ENCODE assay signal across 9 mouse cellular contexts in the genomic region with DNA sequence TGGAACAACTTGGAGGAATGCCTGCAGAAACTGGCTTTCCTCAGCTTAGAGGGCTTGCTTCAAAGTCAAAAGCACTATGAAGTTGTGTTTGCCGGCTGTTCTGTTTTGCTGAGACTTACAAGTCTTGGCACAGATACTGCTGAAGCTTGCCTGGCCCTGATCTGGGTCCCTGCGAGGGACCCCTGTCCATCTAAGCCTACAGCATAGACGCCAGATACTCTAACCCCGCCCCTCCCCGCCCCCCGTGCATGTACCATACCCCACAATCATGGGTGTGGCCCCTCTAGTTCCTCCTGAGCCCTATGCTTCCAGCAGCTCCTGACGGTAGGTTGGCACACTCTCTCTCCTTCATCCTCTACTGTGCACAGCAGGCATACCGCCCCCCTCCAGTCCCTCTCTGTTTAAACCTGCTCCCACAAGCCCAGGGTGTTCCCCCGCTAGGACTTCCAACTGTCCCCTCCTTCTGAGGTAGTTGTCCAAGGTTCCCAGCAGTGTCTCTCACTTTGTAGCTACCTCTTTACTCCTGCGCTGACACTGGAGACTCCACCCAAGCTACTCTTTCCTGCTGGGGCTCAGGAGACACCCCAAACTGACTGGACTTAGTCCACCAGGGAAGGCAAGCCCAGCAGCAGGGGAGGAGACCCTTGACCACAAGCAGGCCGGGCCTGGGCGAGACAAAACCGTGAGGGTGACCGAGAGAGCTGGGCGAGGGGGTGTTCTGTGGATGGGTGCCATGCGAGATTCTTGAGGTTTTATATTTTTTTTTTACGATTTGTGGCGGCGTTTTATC. TPM values are rescaled to one million over a fixed set of nuclear protein-coding genes. Genes with fewer than 3 reads are reported as not detected.
A peak's percentile ranks its signal among the peaks of the same experiment; 100 is the strongest.
DNase-seq lines count a peak whose midpoint lies in the region; ATAC-seq and TF ChIP-seq lines count a peak whose summit lies in the region.
"Had no signal": no experiment of that assay in that cellular context is flagged by ENCODE, and none has a peak within 500 bp of the region (broad histone marks: within the 10 kb centered on the region; RNA-seq: fewer than 3 reads in every experiment).

No protein-coding gene starts in this region.

- H3K9me3 ChIP-seq in embryonic facial prominence, embryonic 13.5 days = no peaks in the 10 kb centered on the region
- H3K9me3 ChIP-seq in intestine, embryonic 16.5 days (ENCODE audit: control insufficient read depth, low read length) = no peaks in the 10 kb centered on the region
- no peaks in the 10 kb centered on the region for H3K9me3 ChIP-seq in neural tube, embryonic 14.5 days (ENCODE audit: control insufficient read depth, low read length)

- DNase-seq in lung, adult 2 months = peak; percentile 25
- DNase-seq in lung, postnatal 25 days (ENCODE audit: low spot score) = no peak
- no peak for DNase-seq in left cerebral cortex, postnatal 25 days (ENCODE audit: low spot score in 2 of 2)
- DNase-seq in MN1 (ENCODE audit: low spot score) = no peak
- no peak for DNase-seq in gastrocnemius, postnatal 4 days (ENCODE audit: low spot score in 2 of 2)

- no peak for TF ChIP-seq CTCF in lung, adult 2 months (IDR thresholded peaks at IDR 0.05; ENCODE audit: insufficient read depth, low read length)

- H3K36me3 ChIP-seq in embryonic facial prominence, embryonic 13.5 days = no peaks in the 10 kb centered on the region
- H3K36me3 ChIP-seq in intestine, embryonic 16.5 days (ENCODE audit: control insufficient read depth, insufficient read depth, low read length) = no peaks in the 10 kb centered on the region
- H3K36me3 ChIP-seq in neural tube, embryonic 14.5 days (ENCODE audit: control insufficient read depth, insufficient read depth, low read length) = no peaks in the 10 kb centered on the region

- H3K4me1 ChIP-seq in lung, adult 2 months (ENCODE audit: control insufficient read depth, insufficient read depth, low read length) = peaks cover 3% of the 10 kb centered on the region; the same call in 1 of the 2 replicates
- peaks cover 22% of the 10 kb centered on the region for H3K4me1 ChIP-seq in embryonic facial prominence, embryonic 13.5 days
- H3K4me1 ChIP-seq in intestine, embryonic 16.5 days (ENCODE audit: control insufficient read depth, insufficient read depth, low read length) = peaks cover 16% of the 10 kb centered on the region
- H3K4me1 ChIP-seq in neural tube, embryonic 14.5 days (ENCODE audit: control insufficient read depth, insufficient read depth, low read length) = peaks cover 33% of the 10 kb centered on the region

- intact Hi-C loops in left cerebral cortex, postnatal 25 days (cut with DNase I) = loop anchor here (1.0 to 5.0 kb wide), 4 partner anchors 99 to 278 kb away; no protein-coding TSS in a partner anchor

- TF ChIP-seq POLR2A in lung, adult 2 months (IDR thresholded peaks at IDR 0.05; ENCODE audit: borderline replicate concordance, extremely low read depth, low read depth, low read length) = no peak

- peak overlapping the region; percentile 82; the same call in 1 of the 2 replicates for H3K9ac ChIP-seq in embryonic facial prominence, embryonic 13.5 days
- H3K9ac ChIP-seq in intestine, embryonic 16.5 days (ENCODE audit: low read depth, low read length) = peak overlapping the region; percentile 48; the same call in 1 of the 2 replicates
- H3K9ac ChIP-seq in neural tube, embryonic 14.5 days (replicated peaks; ENCODE audit: low read depth, low read length) = 0 out of 2 replicates have a peak overlapping the region, but pooled peaks have one; percentile 21

- 13% methylated on average over 19 of the region's 19 CpGs for WGBS in lung, adult 2 months
- 15% methylated on average over 19 of the region's 19 CpGs for WGBS in embryonic facial prominence, embryonic 13.5 days
- WGBS in intestine, embryonic 16.5 days = 16% methylated on average over 19 of the region's 19 CpGs
- WGBS in neural tube, embryonic 14.5 days = 13% methylated on average over 19 of the region's 19 CpGs

- H3K4me3 ChIP-seq in lung, adult 2 months (replicated peaks; ENCODE audit: extremely low read depth, low read depth, low read length) = no peak overlapping the region
- H3K4me3 ChIP-seq in embryonic facial prominence, embryonic 13.5 days = peak overlapping the region; percentile 64
- peak overlapping the region; percentile 66 for H3K4me3 ChIP-seq in intestine, embryonic 16.5 days (ENCODE audit: low read length)
- H3K4me3 ChIP-seq in neural tube, embryonic 14.5 days (ENCODE audit: low read depth, low read length) = peak overlapping the region; percentile 67

- ATAC-seq in embryonic facial prominence, embryonic 13.5 days (ENCODE audit: insufficient number of reproducible peaks, insufficient read depth, low FRiP score, low TSS enrichment, low read depth) = peak; percentile 22; the same call in 1 of the 2 replicates
- ATAC-seq in intestine, embryonic 16.5 days = peak; percentile 45
- peak; percentile 26; the same call in 1 of the 2 replicates for ATAC-seq in neural tube, embryonic 14.5 days (ENCODE audit: low read depth)

- peaks cover 18% of the 10 kb centered on the region for H3K27me3 ChIP-seq in embryonic facial prominence, embryonic 13.5 days
- H3K27me3 ChIP-seq in intestine, embryonic 16.5 days (replicated peaks; ENCODE audit: control insufficient read depth, insufficient read depth, low read length) = no peaks in the 10 kb centered on the region
- no peaks in the 10 kb centered on the region for H3K27me3 ChIP-seq in neural tube, embryonic 14.5 days (ENCODE audit: control insufficient read depth, insufficient read depth, low read length)

- peak overlapping the region; percentile 99 for H3K4me2 ChIP-seq in embryonic facial prominence, embryonic 13.5 days
- H3K4me2 ChIP-seq in intestine, embryonic 16.5 days (ENCODE audit: low read depth, low read length) = peak overlapping the region; percentile 100
- peak overlapping the region; percentile 97 for H3K4me2 ChIP-seq in neural tube, embryonic 14.5 days (ENCODE audit: low read depth, low read length)

- no peak overlapping the region for H3K27ac ChIP-seq in embryonic facial prominence, embryonic 13.5 days
- H3K27ac ChIP-seq in intestine, embryonic 16.5 days (ENCODE audit: low read length) = no peak overlapping the region
- H3K27ac ChIP-seq in neural tube, embryonic 14.5 days (ENCODE audit: low read depth, low read length) = no peak overlapping the region
- H3K27ac ChIP-seq: macrophage had no signal

RNA-seq across cellular contexts. Expression of gene Olfm1, which starts 12.1 kb away (rescaled TPM):
- polyA plus RNA-seq in lung, adult 2 months (2012; rRNA removed) = 33.7 TPM in 2 replicates
- 17.0 and 23.9 TPM in 2 replicates for polyA plus RNA-seq in embryonic facial prominence, embryonic 13.5 days (2015; fragmentation: Nextera tagmentation; extraction: Ambion mirVana)
- polyA plus RNA-seq in intestine, embryonic 16.5 days (2015; fragmentation: Nextera tagmentation; extraction: Ambion mirVana) = 12.2 and 13.3 TPM in 2 replicates
- 356 and 369 TPM in 2 replicates for polyA plus RNA-seq in neural tube, embryonic 14.5 days (2014; fragmentation: Nextera tagmentation; extraction: Ambion mirVana)
- total RNA-seq in left cerebral cortex, postnatal 25 days (2021) = 1,000 to 10,000 TPM; 1,581 to 1,689 TPM
- 10 to 100 TPM; 27.0 to 34.0 TPM for total RNA-seq in gastrocnemius, postnatal 4 days (2021)

Comparison
In these comparisons a context has a peak if more than half of its experiments do, and no peak if none do; other contexts are left out.
1. H3K9ac ChIP-seq: peak in every context shown above with its lines; median percentile 82 in embryonic facial prominence, embryonic 13.5 days; 48 in intestine, embryonic 16.5 days; 21 in neural tube, embryonic 14.5 days.
2. RNA of gene Olfm1, which starts 12.1 kb away (polyA plus RNA-seq): 356 to 369 TPM in neural tube, embryonic 14.5 days; 33.7 TPM in lung, adult 2 months, 17.0 to 23.9 TPM in embryonic facial prominence, embryonic 13.5 days and 12.2 to 13.3 TPM in intestine, embryonic 16.5 days; every median in the first group is over 10 times any median in the second.
3. Peak in every context shown above with its lines, with median percentiles within 50 percentile points of each other: ATAC-seq and H3K4me2 ChIP-seq.